Mouse (Mus musculus): ENCODE results near the gene Podxl2. TPM values are rescaled to one million over a fixed set of nuclear protein-coding genes. Genes with fewer than 3 reads are reported as not detected.

Podxl2 gene
- polyA plus RNA-seq, 1 experiment from 2014 or later = 54.2 TPM

GRCm38 (mm10) chr6:88812886-88813285, 62.0 kb downstream of the Podxl2 start:
- no peak overlapping the region for H3K4me2 ChIP-seq (ENCODE audit: low read length)
- ATAC-seq (replicated peaks; ENCODE audit: low FRiP score, low read depth) = no peak
- TF ChIP-seq CTCF (IDR thresholded peaks at IDR 0.05; ENCODE audit: low read depth) = peak; percentile 80
- no peak overlapping the region for H3K27ac ChIP-seq
- H3K9ac ChIP-seq (ENCODE audit: low read depth, low read length) = no peak overlapping the region
- peak; percentile 64 for DNase-seq (ENCODE audit: low spot score)
- no peak overlapping the region for H3K4me3 ChIP-seq (replicated peaks; ENCODE audit: low read depth, low read length)
- H3K36me3 ChIP-seq (ENCODE audit: insufficient read depth, low read length) = no peaks in the 10 kb centered on the region
- no peaks in the 10 kb centered on the region for H3K9me3 ChIP-seq (replicated peaks; ENCODE audit: low read length)
- peaks cover 3% of the 10 kb centered on the region; the same call in 1 of the 2 replicates for H3K4me1 ChIP-seq (replicated peaks; ENCODE audit: insufficient read depth, low read length)
- whole genome bisulfite sequencing = 79% methylated on average over 3 of the region's 3 CpGs
- no peaks in the 10 kb centered on the region for H3K27me3 ChIP-seq (ENCODE audit: insufficient read depth, low read length)

GRCm38 (mm10) chr6:88811880-88812400, 62.9 kb downstream of the Podxl2 start:
- Histone ChIP-seq H3K4me2 (ENCODE audit: low read length) (no peak overlapping the region), H3K27ac (peak overlapping the region; percentile 77), H3K4me3 (replicated peaks; ENCODE audit: low read depth, low read length) (no peak overlapping the region), H3K4me1 (replicated peaks; ENCODE audit: insufficient read depth, low read length) (peaks cover 3% of the 10 kb centered on the region; the same call in 1 of the 2 replicates), H3K27me3 (ENCODE audit: insufficient read depth, low read length) (no peaks in the 10 kb centered on the region), H3K36me3 (ENCODE audit: insufficient read depth, low read length) (no peaks in the 10 kb centered on the region), H3K9ac (ENCODE audit: low read depth, low read length) (no peak overlapping the region), H3K9me3 (replicated peaks; ENCODE audit: low read length) (no peaks in the 10 kb centered on the region)
- ATAC-seq (replicated peaks; ENCODE audit: low FRiP score, low read depth) = peak; percentile 41; the same call in 1 of the 2 replicates
- WGBS = 20% methylated on average over 7 of the region's 7 CpGs
- no peak for DNase-seq (ENCODE audit: low spot score)
- TF ChIP-seq CTCF (IDR thresholded peaks at IDR 0.05; ENCODE audit: low read depth) = no peak

- TF ChIP-seq CTCF (IDR thresholded peaks at IDR 0.05; ENCODE audit: low read depth) = no peak
- WGBS = 26% methylated on average over 3 of the region's 7 CpGs
- Histone ChIP-seq H3K4me1 (replicated peaks; ENCODE audit: insufficient read depth, low read length) (peaks cover 3% of the 10 kb centered on the region; the same call in 1 of the 2 replicates), H3K4me3 (replicated peaks; ENCODE audit: low read depth, low read length) (no peak overlapping the region), H3K36me3 (ENCODE audit: insufficient read depth, low read length) (no peaks in the 10 kb centered on the region), H3K27me3 (ENCODE audit: insufficient read depth, low read length) (no peaks in the 10 kb centered on the region), H3K27ac (peak overlapping the region; percentile 77), H3K4me2 (ENCODE audit: low read length) (no peak overlapping the region), H3K9me3 (replicated peaks; ENCODE audit: low read length) (no peaks in the 10 kb centered on the region), H3K9ac (ENCODE audit: low read depth, low read length) (no peak overlapping the region)
- no peak for ATAC-seq (replicated peaks; ENCODE audit: low FRiP score, low read depth)
- no peak for DNase-seq (ENCODE audit: low spot score)
Measured at GRCm38 (mm10) chr6:88811396-88811795, 63.4 kb downstream of the Podxl2 start.

- H3K36me3 ChIP-seq (ENCODE audit: insufficient read depth, low read length) = no peaks in the 10 kb centered on the region
- no peak overlapping the region for H3K9ac ChIP-seq (ENCODE audit: low read depth, low read length)
- no peak for ATAC-seq (replicated peaks; ENCODE audit: low FRiP score, low read depth)
- no peak overlapping the region for H3K4me3 ChIP-seq (replicated peaks; ENCODE audit: low read depth, low read length)
- WGBS = 30% methylated on average over 3 of the region's 3 CpGs
- peaks cover 3% of the 10 kb centered on the region; the same call in 1 of the 2 replicates for H3K4me1 ChIP-seq (replicated peaks; ENCODE audit: insufficient read depth, low read length)
- no peak for TF ChIP-seq CTCF (IDR thresholded peaks at IDR 0.05; ENCODE audit: low read depth)
- no peak overlapping the region for H3K4me2 ChIP-seq (ENCODE audit: low read length)
- no peaks in the 10 kb centered on the region for H3K27me3 ChIP-seq (ENCODE audit: insufficient read depth, low read length)
- H3K27ac ChIP-seq = no peak overlapping the region
- H3K9me3 ChIP-seq (replicated peaks; ENCODE audit: low read length) = no peaks in the 10 kb centered on the region
- DNase-seq (ENCODE audit: low spot score) = no peak
Measured at GRCm38 (mm10) chr6:88810291-88810690, 64.6 kb downstream of the Podxl2 start.

- no peak overlapping the region for H3K4me3 ChIP-seq (replicated peaks; ENCODE audit: low read depth, low read length)
- no peak for TF ChIP-seq CTCF (IDR thresholded peaks at IDR 0.05; ENCODE audit: low read depth)
- no peak overlapping the region for H3K27ac ChIP-seq
- ATAC-seq (replicated peaks; ENCODE audit: low FRiP score, low read depth) (no peak), DNase-seq (ENCODE audit: low spot score) (no peak)
- H3K4me2 ChIP-seq (ENCODE audit: low read length) = no peak overlapping the region
- no peaks in the 10 kb centered on the region for H3K9me3 ChIP-seq (replicated peaks; ENCODE audit: low read length)
- peaks cover 3% of the 10 kb centered on the region; the same call in 1 of the 2 replicates for H3K4me1 ChIP-seq (replicated peaks; ENCODE audit: insufficient read depth, low read length)
- WGBS = 53% methylated on average over 23 of the region's 23 CpGs
- no peak overlapping the region for H3K9ac ChIP-seq (ENCODE audit: low read depth, low read length)
- no peaks in the 10 kb centered on the region for H3K27me3 ChIP-seq (ENCODE audit: insufficient read depth, low read length)
- H3K36me3 ChIP-seq (ENCODE audit: insufficient read depth, low read length) = no peaks in the 10 kb centered on the region
Measured at GRCm38 (mm10) chr6:88809091-88810037, 65.5 kb downstream of the Podxl2 start.

- TF ChIP-seq CTCF (IDR thresholded peaks at IDR 0.05; ENCODE audit: low read depth) = no peak
- Histone ChIP-seq H3K4me1 (replicated peaks; ENCODE audit: insufficient read depth, low read length) (no peaks in the 10 kb centered on the region; the same call in 1 of the 2 replicates), H3K36me3 (ENCODE audit: insufficient read depth, low read length) (no peaks in the 10 kb centered on the region), H3K27ac (no peak overlapping the region), H3K9me3 (replicated peaks; ENCODE audit: low read length) (no peaks in the 10 kb centered on the region), H3K9ac (ENCODE audit: low read depth, low read length) (no peak overlapping the region), H3K4me3 (replicated peaks; ENCODE audit: low read depth, low read length) (no peak overlapping the region), H3K27me3 (ENCODE audit: insufficient read depth, low read length) (no peaks in the 10 kb centered on the region), H3K4me2 (ENCODE audit: low read length) (no peak overlapping the region)
- no peak for DNase-seq (ENCODE audit: low spot score)
- ATAC-seq (replicated peaks; ENCODE audit: low FRiP score, low read depth) = no peak
- WGBS = 85% methylated on average over 17 of the region's 17 CpGs
Measured at GRCm38 (mm10) chr6:88804966-88805577, 69.8 kb downstream of the Podxl2 start.
